Mouse (Mus musculus) C2C12 (cell line): Measurements from ENCODE around the gene Stox2. TPM values are rescaled to one million over a fixed set of nuclear protein-coding genes. Genes with fewer than 3 reads are reported as not detected.

Experiments
- H3K27me3 ChIP-seq: one replicate; pipeline ENCODE4 v1.6.1; 2011; ENCODE audit not compliant: control insufficient read depth, insufficient read depth, insufficient read length
- H3K36me3 ChIP-seq: one replicate; pipeline ENCODE4 v1.6.1; 2011; ENCODE audit not compliant: control insufficient read depth, insufficient read depth
- H3K4me3 ChIP-seq: one replicate; pipeline ENCODE4 v1.5.1; 2011; ENCODE audit warnings: mild to moderate bottlenecking, control low read depth; ENCODE audit not compliant: poor library complexity, insufficient read depth, severe bottlenecking
- H3K79me2 ChIP-seq: one replicate; pipeline ENCODE4 v1.6.1; 2011; ENCODE audit not compliant: control insufficient read depth, insufficient read depth
- H3K79me3 ChIP-seq: one replicate; pipeline ENCODE4 v1.6.1; 2011; ENCODE audit warnings: low read depth, control low read depth
- H3ac ChIP-seq: one replicate; pipeline ENCODE3; 2011; ENCODE audit warnings: low read depth; ENCODE audit not compliant: control insufficient read depth, insufficient read length
- CEBPB ChIP-seq: IDR thresholded peaks from one replicate; pipeline ENCODE4 v1.6.1; 2011; ENCODE audit warnings: low read depth, mild to moderate bottlenecking, control low read depth, moderate library complexity
- CTCF ChIP-seq: IDR thresholded peaks from one replicate; pipeline ENCODE4 v1.5.1; 2011; ENCODE audit not compliant: control insufficient read depth, insufficient read depth, insufficient read length
- FOSL1 ChIP-seq: IDR thresholded peaks from one replicate; pipeline ENCODE4 v1.8.0; 2011; ENCODE audit warnings: mild to moderate bottlenecking, low read length; ENCODE audit not compliant: poor library complexity, insufficient read depth, severe bottlenecking
- MAX ChIP-seq: IDR thresholded peaks from one replicate; pipeline ENCODE4 v1.6.1; 2011; ENCODE audit warnings: mild to moderate bottlenecking, control low read depth
- MYOD1 ChIP-seq: IDR thresholded peaks from one replicate; pipeline ENCODE4 v1.6.1; 2011; ENCODE audit warnings: low read depth; ENCODE audit not compliant: control insufficient read depth, insufficient read length
- MYOG ChIP-seq: IDR thresholded peaks from one replicate; pipeline ENCODE4 v1.6.1; 2011; ENCODE audit not compliant: control insufficient read depth, insufficient read length; ENCODE audit errors: extremely low read depth
- USF1 ChIP-seq: IDR thresholded peaks from one replicate; pipeline ENCODE4 v1.6.1; 2011; ENCODE audit warnings: low read depth, mild to moderate bottlenecking, control low read depth, moderate library complexity
- polyA plus RNA-seq: library from polyadenylated mRNA; unstranded; fragments of >200 nt; fragmentation: generic; extraction: Trizol; gene quantifications from one replicate; pipeline ENCODE4 v1.2.1, GENCODE M21; 2012; ENCODE audit warnings: missing spikeins

Stox2 gene
- polyA plus RNA-seq, 1 experiment: 0.01 TPM

DNA sequence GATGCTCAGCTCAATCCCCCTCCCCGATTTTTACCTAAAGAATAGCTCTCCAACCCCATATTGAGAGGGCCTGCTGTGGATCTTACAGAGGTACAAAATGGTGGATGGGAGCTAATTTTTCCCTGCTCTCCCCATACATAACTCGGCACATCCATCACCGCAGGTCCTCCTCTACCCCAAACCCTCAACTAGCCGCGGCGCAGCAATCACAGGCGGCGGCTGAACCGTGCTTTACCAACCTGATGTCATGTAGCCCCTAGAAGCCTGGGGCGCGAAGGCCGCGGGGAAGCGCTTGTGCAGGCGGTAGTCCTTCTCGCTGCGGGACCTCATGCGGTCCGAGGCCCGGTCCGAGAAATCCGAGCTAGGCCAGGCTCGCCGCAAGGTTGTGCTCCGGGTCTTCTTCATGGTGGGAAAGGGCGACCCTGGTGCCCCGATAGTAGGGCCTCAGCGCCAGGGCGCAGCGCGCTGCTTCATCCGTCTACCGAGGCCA is 158.5 kb downstream of the Stox2 start:
- Histone ChIP-seq H3K36me3 (no peaks in the 10 kb centered on the region), H3ac (no peak overlapping the region), H3K4me3 (no peak overlapping the region), H3K79me2 (no peaks in the 10 kb centered on the region), H3K79me3 (no peaks in the 10 kb centered on the region), H3K27me3 (no peaks in the 10 kb centered on the region)
- TF ChIP-seq USF1 (no peak), MAX (no peak), CTCF (no peak), MYOD1 (no peak), FOSL1 (no peak), MYOG (no peak), CEBPB (no peak)

DNA sequence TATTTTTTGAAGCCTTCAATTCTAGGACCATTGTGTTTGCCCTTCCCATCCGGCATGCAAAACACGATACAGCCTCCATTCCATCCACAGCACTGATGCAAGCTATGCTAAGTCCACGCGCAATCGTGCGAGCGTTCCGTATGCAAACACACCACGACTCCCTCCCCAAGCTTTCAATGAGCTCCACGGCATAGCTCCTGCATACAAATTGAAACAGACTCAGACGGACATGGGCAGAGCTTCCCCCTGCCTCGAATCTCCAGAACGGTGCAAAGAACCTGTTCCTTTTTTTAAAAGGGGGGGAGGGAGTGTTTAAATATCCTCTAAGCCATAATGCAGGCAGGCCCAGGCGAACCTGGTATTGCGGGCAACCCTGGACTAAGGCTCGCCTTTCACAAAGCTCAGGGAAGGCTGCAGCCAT is 159.0 kb downstream of the Stox2 start:
- no peaks in the 10 kb centered on the region for H3K36me3 ChIP-seq

DNA sequence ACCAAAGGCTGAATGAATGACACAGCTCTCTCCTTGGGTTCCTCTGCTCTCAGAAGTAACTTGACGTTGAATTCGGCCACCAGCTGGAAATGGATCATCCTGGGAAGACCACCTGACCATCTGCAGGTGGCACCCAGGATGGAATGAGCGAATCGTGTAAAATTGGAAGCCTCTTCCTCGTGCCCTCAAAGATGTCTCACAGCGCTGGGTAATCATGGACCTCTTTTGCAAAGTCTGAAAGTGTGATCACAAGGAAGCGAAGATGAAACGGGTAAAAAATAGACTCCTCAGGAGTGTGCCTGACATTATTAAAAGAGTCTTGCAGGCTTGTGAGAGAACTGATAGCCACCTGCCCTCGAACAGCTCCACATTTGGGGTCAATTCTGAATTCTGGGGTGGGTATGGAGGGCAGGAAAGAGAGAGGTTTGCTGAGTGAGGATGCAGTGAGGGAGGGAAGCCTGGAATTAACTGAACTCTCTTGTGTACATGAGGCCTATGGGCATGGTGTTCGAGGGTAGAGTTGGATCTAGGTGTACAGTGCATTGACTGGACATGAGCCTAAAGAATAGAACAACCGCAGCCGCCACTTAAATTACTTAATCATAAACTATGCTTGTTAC is 160.0 kb downstream of the Stox2 start:
- H3K79me3 ChIP-seq: no peaks in the 10 kb centered on the region
- H3K27me3 ChIP-seq: no peaks in the 10 kb centered on the region
- H3K79me2 ChIP-seq: no peaks in the 10 kb centered on the region
- no peak overlapping the region for H3K4me3 ChIP-seq
- no peak for TF ChIP-seq MAX
- no peak for TF ChIP-seq FOSL1
- TF ChIP-seq MYOD1: no peak
- TF ChIP-seq MYOG: no peak
- TF ChIP-seq CEBPB: no peak
- no peak for TF ChIP-seq USF1
- TF ChIP-seq CTCF: no peak
- no peak overlapping the region for H3ac ChIP-seq
- no peaks in the 10 kb centered on the region for H3K36me3 ChIP-seq

More for the DNA sequence above, 159.0 kb downstream of the Stox2 start:
- no peaks in the 10 kb centered on the region for H3K79me2 ChIP-seq
- no peak for TF ChIP-seq CTCF
- H3ac ChIP-seq: no peak overlapping the region
- no peaks in the 10 kb centered on the region for H3K79me3 ChIP-seq
- no peak overlapping the region for H3K4me3 ChIP-seq
- H3K27me3 ChIP-seq: no peaks in the 10 kb centered on the region

DNA sequence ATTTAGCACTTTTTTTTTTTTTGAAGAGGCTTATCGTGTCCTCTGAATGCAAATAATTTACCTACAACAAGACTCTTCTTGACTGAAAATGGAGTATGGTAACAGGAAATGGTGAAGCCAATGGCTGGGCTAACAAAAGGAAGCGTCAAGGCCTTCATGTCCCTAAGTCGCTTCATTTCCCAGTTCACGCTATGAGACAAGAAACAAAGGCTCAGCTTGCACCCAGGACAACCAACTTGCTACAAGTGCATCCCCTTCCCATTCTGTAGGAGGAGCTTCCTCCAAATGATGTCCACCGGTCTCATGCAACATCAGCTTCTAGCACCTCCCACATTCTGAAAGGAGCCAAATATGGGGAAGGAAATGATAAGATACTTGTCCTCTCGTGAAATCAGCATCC is 160.7 kb downstream of the Stox2 start:
- no peak overlapping the region for H3K4me3 ChIP-seq
- no peak for TF ChIP-seq CTCF
- TF ChIP-seq MYOG: no peak
- no peak for TF ChIP-seq FOSL1
- no peak for TF ChIP-seq USF1
- TF ChIP-seq CEBPB: no peak
- TF ChIP-seq MYOD1: no peak
- TF ChIP-seq MAX: no peak
- no peaks in the 10 kb centered on the region for H3K79me3 ChIP-seq
- H3K79me2 ChIP-seq: no peaks in the 10 kb centered on the region
- no peak overlapping the region for H3ac ChIP-seq
- no peaks in the 10 kb centered on the region for H3K36me3 ChIP-seq
- no peaks in the 10 kb centered on the region for H3K27me3 ChIP-seq

DNA sequence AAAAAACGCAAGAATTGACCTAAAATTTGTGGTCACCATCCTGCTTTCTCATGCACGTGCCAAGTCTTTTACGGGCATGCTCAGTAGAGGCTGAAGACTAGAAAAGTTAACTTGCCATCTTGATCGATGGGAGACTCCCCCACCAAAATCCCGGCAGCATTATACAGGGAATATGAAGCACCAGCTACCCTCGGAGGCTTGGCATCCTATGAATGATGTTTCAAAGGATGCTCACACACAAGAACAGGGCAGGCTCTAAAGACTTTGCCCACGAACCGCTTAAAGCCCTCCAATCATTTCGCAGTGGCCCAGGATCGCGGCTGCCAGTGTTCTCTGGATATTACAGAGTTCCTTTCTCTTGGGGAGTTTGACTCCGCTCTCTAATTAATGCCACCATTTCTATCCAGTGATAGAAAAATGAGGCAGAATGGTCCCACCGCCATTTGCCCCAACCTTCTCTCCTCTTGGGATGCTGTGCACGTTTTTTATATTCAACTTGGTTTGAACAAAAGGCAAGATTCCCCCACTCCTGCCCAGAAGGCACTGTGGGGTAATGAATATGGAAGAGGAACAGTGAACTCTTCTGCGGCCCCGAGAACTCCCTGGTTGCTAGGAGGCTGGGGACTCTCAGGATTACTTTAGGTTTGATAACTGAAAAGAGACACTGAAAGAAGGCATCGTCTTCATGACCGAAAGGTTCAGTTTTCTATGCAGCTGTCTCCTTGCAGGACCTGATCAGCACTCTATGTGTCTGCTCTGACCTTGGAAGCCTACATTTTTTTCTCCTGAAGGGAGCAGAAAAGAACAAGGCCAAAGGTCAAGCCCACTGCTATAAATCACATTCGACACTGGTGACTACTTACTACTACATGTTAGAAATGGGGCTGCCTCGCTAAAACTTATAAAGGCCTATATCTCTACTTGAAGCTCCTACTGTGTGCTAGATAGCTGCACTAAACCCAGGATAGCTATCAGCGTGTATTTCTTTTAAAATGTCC is 161.5 kb downstream of the Stox2 start:
- H3K79me3 ChIP-seq: no peaks in the 10 kb centered on the region
- H3K4me3 ChIP-seq: no peak overlapping the region
- H3K79me2 ChIP-seq: no peaks in the 10 kb centered on the region
- no peak overlapping the region for H3ac ChIP-seq
- no peaks in the 10 kb centered on the region for H3K27me3 ChIP-seq
- no peak for TF ChIP-seq MYOD1
- H3K36me3 ChIP-seq: no peaks in the 10 kb centered on the region

DNA sequence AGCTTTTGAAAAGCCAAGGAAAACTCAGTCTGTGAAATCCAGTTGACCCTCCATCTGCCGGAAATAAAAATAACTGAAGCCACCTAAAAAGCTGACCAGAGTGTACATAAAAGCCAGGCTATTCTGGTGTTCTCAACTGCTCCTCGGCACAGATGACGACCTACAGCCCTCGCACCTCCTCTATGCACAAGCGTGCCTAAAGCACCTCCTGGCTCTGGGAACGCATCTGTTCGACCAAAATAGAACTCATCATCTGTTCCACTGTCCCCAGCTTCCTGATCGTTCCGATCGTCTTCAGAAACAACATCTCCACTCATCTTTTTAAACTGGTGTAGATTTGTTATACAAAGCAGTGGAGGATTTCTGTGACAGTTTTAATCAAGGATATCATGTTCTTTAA is 166.3 kb downstream of the Stox2 start:
- no peak overlapping the region for H3ac ChIP-seq

More for the DNA sequence above, 166.3 kb downstream of the Stox2 start:
- no peak for TF ChIP-seq CEBPB
- TF ChIP-seq MAX: no peak
- no peak for TF ChIP-seq MYOD1
- TF ChIP-seq MYOG: no peak
- TF ChIP-seq CTCF: no peak
- no peak for TF ChIP-seq FOSL1
- no peaks in the 10 kb centered on the region for H3K79me2 ChIP-seq
- no peak overlapping the region for H3K4me3 ChIP-seq
- no peaks in the 10 kb centered on the region for H3K27me3 ChIP-seq
- no peaks in the 10 kb centered on the region for H3K79me3 ChIP-seq
- H3K36me3 ChIP-seq: no peaks in the 10 kb centered on the region
